Mouse (Mus musculus): Measurements from ENCODE around the gene Sbsn. TPM values are rescaled to one million over a fixed set of nuclear protein-coding genes. Genes with fewer than 3 reads are reported as not detected.
"Not testable (repeated sequence)": the region's sequence is repeated elsewhere in the genome, so short reads cannot be mapped to it uniquely, and the experiment has no call there.

The Sbsn gene
- 100 to 1,000 TPM; 213 to 399 (median 309) TPM for total RNA-seq (2022)

DNA sequence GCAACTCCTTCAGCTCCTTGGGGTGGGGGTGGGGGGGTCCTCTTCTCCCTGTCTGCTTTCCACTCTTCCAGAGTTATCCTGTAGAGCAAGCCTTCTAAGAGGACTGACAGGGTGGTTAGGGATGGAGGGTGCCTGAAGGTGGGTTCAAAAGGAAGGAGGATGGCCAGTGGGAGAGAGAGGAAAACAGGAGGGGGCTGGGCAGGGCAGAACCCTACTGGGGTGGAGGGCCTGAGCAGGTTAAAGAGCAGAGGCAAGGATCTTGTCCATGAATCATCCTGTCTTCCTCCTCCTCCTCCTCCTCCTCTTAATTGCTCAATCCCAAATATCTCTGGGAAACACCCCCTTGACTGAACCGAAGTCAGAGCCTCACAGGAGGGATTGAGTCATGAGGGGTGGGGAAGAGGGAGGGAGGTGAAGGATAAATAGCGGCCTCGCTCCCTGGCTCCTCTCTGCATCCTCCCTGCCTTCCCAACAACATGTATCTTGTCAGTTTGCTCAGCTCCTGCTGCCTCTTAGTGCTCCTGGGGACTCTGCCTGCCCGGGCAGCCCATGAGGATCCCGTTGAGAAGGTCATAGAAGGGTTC lies at the start of gene Sbsn:
Gene Sbsn, plus strand, starts transcription at position 386 of the 584 bp plus-strand sequence.
- DNase-seq, result peak; percentile 72

DNA sequence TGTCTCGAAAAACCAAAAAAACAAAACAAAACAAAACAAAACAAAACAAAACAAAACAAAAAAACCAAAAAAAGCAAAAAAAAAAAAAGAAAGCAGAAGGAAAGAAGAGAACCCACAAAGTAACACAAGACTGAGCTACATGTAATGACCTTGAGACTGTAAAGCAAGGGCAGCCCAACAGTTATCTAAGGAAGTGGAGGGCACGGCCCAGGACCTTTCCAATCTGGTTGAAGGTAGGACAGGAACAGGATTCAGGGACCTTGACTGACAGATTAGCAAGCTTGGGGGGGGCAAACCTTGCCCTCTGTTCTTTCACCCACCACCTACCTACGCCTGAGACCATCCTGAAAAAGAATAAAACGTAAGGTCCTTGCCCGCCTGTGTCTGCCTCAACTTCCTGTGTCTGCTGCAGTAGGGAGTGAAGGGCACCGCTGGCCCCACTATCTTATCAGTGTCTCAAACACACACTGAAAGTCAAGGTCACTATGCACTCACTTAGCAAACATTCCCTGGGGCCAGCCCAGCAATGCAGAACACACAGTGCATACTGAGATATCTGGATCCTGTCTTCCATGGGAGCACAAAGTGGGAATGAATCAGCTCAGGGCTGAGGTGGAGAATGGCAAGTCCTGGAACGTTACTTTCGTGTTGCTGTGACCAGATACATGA lies 44.9 kb upstream of the Sbsn start:
- peak; percentile 77 for DNase-seq

DNA sequence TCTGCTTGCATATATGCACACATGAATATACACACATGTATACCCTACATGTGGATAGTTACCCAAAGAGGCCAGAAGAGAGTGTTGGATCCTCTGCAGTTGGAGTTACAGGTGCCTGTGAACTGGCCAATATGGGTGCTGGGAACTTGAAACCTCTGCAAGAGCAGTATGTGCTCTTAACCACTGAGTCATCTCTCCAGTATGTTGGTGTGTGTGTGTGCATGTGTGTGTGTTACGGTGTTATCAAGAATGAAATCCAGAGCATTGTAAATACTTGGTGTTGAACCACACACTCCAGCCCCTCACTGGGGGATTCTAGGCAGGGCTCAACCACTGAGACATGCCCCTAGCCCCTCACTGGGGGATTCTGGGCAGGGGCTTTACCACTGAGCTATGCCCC lies 43.8 kb upstream of the Sbsn start:
- DNase-seq, result no peak

DNA sequence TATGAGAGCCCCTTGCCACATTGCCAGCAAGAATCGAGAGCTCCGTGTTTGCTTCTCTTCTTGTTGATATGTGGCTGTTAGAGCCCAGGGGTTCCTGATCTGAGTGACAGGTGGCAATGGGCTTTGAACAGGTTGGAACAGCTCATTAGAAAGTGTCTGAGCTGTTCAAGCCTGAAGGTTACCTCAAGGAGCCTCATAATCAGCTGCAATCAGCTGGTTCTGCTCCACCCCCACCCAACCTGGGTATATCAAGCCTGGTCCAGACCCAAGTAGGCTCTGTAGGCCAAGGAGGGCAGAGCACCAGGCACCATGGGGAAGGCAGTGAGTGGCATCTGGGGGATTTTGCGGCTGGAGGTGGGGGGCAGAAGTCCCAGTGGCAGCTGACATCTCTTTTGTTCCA lies 39.3 kb upstream of the Sbsn start, which contains the start of gene Atp4a:
Gene Atp4a, plus strand, starts transcription at position 268 of the 400 bp plus-strand sequence.
- no peak for DNase-seq

DNA sequence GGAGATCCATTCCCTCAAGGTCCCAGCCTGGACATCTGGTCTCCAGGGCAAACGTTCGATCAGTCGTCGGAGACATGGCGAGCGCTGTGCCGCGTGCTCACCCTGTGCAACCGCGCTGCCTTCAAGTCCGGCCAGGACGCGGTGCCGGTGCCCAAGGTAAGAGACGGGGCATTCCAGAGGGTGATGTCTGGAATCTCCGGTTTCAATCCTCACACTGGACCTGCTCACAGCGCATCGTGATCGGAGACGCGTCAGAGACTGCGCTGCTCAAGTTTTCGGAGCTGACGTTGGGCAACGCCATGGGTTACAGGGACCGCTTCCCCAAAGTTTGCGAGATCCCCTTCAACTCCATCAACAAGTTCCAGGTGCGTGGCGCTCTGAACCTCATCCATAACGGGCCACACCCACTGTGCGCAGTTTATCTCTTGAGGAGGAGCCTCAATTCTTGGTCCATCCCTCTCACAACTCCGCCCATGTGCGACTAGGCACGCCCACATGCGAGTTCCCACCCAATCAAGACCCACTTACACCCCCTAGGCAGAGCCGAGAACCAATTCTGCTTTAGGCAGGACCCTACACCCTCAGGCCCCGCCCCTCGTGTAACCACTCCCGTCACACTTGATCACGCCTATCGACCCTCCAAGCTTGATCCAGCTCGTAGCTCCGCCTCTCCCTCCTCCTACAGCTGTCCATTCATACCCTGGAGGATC lies 34.1 kb upstream of the Sbsn start:
- DNase-seq, result peak; percentile 91

DNA sequence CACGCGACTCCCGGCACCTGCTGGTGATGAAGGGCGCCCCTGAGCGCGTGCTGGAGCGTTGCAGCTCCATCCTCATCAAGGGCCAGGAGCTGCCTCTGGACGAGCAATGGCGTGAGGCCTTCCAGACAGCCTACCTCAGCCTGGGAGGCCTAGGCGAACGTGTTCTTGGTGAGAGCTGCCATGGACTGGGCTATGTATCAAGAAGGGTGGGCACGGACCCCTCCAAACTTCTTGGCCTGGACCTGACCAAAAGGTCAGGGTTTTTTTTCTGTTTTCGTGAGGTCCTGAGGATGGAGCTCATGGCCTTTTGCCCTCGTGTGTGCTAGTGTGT lies 33.6 kb upstream of the Sbsn start:
- no peak for DNase-seq

DNA sequence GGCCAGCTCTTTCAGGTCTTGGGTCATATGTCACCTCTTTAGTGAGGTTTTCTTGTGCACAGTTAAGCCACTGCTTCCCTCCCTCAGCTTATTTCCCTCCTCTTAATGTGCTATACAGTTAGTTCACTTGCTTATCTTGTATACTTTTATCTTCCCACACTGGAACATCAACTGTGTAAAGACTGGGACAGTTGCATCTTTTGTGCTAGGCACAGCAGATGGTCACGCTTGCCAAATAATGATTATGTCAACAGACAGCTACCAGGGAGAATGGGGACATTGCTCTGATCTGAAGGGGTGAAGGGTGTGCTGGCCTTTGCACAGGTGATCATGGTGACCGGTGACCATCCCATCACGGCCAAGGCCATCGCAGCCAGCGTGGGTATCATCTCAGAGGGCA lies 31.6 kb upstream of the Sbsn start:
- no peak for DNase-seq

DNA sequence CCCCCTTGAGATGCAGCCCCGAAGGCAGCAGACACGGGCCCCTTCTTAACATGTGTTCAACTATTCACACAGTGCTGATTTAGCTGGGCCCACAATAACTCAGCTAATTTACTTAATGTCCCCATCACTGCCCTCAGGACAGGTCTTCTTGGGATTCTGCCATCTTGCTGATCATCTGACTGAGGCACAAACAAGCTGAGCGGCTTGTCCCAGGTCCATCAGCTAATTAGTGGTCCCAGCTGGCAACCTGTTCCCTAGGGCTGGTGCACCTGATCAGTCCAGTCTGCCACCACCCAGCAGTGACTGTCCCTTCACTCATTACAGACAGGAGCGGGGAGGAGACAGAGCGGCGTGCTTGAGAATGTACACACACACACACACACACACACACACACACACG lies 30.0 kb upstream of the Sbsn start:
- no peak for DNase-seq

DNA sequence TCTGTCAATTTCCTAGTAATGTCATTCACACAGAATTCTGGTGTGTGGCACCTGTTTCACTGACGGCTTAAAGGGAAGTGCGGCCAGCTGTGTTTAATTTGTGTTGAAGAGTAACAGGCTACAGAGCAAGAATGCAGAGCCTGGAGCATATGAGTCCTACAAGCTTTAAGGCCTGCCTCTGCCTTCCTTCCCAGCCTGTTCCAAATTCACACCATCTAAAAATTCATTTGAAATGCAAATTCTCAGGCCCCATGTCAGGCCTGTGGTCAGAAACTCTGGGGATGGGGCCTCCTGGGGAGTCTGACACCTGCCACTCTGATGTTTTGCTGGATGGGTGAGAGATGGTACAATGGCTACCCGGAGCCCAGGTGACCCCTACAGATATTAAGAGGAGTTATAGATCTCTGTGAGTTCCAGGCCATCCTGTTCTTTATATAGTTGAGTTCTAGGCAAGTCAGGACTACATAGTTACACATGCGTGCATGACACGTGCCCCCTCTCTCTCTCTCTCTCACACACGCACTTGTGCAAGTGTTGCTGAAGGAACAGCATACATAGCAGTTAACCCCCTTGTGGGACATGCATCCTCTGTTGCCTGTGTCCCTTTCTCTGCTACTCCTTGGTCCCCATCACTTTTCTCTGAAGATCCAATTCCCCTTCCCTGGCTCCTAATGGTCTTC lies 27.9 kb upstream of the Sbsn start:
- no peak for DNase-seq

DNA sequence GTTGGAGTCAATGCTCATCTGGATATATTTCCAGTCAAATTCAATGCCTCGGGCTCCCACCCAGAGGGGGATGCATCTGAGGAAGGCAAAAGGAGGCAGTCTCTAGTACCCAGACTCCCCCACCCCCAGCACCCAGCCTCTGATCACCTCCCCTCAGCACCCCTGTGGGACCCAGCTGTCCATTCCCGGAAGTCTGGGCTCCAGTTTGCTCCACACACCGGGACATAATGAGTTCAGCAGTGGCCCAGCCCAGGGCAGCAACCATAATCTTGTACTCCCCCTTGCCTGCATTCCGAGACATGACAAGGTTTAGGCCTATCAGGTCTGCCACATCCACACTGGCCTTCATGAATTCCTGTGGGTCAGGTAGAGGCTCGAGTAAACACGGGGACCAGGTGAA lies 23.1 kb upstream of the Sbsn start:
- DNase-seq, result no peak

DNA sequence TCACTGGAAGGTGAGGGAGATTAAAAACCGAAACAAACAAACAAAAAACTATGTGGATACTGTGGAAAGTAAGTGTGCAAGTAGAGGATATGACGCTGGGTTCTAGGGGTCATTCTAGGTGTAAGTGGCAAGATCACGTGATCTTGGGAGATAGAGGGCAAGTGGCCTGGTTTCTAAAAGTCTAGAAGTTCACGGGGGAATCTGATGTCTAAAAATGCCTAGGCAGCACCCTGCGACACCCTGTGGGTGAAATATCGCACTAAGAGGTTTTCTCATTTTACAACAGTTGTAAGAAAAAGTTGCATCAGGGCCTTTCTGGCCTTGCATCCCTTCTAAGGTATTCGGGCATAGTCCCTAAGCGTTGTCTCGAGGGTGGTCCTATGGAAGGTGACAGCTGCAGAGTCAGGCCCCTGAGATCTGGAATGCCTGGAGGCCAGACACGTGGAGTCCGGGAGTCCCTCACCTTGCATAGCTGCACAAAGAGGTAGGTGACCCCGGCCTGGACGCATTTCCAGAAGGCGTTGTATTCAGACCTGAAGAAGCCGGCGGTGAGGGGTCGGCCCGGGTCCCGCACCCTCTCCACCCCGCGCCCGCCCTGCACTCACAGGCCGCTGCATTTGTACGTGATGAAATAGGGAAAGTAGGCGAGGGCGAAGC lies 22.4 kb upstream of the Sbsn start:
- DNase-seq, result no peak

DNA sequence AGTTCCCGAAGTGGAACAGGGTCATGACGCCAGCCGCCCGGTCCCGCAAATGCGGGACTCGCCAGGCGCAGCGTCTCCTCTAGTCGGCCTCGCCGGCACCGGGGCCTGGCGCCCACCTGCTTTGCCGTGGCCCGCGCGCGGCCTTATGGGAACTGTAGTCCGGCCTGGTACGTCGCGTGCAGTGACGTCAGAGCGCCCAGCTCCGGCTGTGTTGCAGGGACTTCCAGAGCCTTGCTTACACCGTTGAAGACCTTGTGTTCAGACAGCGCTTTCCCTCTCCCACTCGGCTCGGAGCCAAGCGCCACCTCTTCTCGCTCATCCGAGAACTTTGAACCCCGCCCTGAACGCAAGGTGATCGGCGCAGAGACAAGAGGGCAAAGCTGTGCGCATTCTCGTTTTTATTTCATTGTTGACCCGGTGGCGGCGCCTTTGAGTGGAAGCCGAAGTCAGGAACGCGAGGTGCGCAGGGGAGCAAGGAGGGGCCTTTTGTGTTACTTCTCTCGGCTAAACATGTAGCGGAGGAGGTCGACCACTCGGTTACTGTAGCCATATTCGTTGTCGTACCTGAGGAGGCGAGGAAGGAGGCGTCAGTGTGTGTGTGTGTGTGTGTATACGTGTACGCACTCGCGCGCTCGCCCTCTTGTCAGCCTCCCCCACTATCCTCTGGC lies 21.7 kb upstream of the Sbsn start, which contains the start of gene Tmem147:
Gene Tmem147, minus strand, starts transcription at position 145 of the 668 bp plus-strand sequence.
- peak; percentile 97 for DNase-seq

DNA sequence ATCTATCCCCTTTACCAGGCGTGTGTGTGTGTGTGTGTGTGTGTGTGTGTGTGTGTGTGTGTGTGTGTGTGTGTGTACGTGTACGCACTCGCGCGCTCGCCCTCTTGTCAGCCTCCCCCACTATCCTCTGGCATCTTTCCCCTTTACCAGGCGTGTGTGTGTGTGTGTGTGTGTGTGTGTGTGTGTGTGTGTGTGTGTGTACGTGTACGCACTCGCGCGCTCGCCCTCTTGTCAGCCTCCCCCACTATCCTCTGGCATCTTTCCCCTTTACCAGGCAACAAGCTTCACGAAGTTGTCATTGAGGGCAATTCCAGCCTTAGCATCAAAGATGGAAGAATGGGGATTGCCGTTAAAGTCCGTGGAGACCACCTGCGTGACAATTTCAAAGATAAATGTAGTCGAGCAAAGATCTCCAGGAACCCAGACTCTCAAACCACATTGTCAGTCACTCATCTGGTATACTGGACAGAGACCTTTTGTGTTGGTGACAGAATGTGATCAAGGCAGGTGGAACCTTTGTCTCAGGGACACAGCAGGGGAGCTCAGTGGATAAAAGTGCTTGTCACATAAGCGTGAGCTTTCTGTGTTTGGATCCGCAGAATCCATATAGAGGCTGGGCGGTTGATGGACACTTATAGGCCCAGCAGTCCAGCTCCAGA lies 21.1 kb upstream of the Sbsn start:
- DNase-seq, result not testable (repeated sequence)

DNA sequence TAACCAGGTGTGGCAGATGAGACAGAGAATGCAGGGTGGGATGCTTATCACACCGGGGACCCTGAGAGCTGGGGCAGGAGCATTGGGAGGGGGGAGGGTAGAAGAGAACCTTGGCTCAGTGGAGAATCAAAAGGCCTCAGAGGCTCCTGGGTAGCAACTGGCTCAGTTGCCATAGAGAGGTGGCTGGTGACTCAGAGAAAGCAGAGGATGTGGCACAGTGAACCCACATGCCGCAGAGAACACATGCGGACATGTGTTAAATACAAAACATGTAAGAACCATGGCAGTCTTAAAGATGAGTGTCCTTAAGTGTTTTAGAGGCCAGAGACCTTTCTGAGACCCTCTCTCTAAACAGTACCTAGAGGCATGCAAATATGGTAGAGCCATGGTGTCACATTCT lies 15.1 kb upstream of the Sbsn start:
- DNase-seq, result no peak

DNA sequence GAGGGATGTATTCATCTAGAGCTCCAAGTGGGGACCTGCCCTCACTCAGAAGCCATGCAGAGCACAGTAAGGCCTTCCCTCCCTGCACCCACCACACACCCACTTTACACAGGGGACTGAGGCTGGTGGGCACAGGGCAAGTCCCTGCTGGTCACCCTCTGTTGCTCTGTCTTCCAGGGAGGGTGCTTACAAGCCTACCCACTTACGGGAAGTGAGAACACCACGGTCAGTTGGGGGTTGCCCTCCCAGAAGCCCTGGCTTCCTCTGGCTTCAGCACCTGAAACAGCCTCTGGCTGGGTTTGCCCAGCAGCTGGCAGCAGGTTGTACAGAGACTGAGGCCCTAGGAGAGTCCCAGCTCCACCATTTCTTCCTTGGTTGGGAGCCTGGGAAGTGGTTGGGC lies 8.7 kb upstream of the Sbsn start:
- DNase-seq, result not testable (repeated sequence)

DNA sequence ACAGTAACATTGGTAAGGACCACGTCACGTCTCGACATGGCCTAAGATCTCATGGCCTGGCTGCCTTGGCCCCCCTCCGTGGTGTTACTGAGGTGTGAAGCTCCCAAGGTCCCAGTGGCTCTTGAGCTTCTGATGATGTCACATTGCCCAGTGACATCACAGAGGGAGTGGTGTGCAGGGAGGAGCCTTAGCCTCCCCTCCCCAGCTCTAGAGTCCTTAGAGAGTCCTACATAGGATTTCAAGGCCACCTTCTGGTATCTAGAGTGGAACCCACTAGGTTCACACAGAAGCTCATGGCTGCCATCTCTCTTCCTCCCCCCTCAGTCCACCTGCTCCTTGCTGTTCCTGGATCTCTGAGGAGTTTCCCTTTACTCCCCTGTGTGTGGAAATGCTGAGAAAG lies 7.7 kb upstream of the Sbsn start, which contains the start of gene Gapdhs:
Gene Gapdhs, minus strand, starts transcription at position 65 of the 400 bp plus-strand sequence.
- DNase-seq, result not testable (repeated sequence)

DNA sequence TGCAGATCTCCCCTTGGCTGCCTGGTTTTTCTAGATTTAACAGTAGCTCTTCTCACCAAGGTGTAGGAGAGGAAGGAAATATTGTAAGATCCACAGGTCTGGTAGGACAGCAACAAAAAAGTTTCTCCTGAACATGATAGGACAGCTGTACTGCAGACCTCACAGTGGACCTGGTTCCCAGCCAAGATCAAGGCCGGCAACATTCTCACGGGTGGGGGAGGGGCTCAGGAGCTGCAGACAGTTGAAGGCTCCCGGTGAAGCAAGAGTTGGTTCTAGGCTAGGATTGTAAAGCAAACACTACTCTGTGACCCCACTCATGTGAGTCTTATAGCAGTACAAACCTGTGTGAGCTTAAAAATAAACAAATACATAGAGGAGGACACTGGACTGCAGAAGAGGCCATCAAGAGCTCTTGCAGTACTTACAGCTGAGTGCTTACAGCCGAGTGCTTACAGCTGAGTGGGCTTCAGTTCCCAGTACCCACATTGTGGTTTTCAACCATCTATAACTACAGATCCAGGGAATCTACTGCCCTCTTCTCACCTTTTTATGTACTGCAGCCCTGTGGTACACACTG lies 7.2 kb upstream of the Sbsn start:
- DNase-seq, result no peak

DNA sequence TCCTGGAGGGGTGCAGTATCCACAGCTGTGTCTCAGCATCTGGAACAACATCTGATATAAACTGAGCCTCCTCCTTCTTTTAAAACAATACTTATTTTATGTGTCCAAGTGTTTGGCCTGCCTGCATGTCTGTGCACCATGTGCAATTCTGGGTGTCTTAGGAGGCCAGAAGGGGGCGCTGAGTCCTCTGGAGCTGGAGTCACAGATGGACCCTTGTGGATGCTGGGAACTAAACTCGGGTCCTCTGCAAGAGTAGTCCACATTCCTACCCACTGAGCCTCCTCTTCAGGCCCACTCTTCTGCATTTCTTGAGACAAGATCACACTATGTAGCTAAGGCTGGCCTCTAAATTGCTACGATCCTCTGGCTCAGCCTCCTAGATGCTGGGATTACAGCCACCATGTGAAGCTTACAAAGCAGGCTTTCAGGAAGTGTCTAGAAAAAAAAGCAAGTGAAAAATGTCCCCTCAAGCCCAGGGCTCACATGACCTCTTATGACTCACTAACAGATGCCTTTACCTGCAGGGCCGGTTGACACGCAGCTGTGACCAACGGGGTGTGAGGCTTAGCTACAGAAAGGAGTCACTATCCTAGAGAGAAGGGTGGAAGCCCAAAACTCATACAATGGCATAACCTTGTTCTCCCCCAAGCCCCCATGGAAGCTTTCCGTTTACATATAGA lies 3.6 kb upstream of the Sbsn start:
- no peak for DNase-seq

DNA sequence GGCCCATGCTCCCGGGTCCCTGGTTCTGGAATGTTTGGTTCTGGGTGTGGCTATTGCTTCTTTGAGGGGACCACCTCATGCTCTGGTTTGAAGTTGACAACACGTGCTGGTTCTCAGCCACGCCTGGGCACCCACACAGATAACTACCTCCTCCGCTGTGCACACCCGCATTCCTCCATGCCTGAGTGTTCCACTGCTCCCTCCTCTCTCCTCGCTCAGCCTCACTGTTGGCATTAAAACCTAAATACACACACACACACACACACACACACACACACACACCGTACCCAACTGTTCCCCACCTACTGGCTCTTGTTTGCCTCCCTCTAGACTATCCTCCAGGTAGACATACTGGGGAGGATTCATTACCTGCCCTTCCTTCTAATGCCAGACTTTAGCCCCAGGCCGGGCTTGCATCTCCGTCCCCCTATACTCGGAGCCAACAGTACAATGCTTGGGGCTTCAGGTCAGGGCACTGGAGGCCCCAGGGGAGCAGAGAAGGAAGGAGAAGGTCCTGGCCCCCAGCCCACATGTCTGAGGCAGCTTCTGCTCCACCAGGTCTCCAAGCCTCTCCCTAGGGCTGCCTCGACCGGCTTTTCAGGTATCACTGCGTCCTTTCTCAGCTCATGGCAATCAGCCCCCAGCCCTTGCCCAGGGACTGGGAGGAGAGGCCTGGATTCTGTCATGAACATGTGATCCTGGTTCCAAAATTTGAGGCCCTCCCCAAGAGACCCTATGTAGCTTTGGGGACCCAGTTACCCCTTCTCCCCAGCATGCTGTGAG lies 1.3 kb upstream of the Sbsn start:
- no peak for DNase-seq

DNA sequence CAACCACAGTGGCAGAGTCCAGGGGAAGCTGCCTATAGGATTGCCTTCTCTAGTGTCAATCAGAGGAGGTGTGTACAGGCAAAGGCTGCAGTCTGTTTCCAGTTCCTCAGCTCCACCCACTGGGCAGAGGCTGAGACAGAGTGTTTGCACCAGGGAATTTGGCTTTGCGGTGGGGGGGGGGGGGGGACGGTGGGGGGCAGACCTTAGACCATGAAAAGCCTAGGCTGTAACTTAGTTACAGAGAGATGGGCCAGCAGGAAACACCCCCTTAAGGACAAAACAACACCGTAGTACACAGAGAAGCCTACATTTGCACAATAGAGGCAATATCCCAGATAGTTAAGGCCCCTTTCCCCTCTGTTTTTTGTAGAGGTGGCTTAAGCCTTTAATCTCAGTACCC lies 5.7 kb downstream of the Sbsn start:
- no peak for DNase-seq
